Mouse (Mus musculus): ENCODE results near the gene Tuft1. TPM values are rescaled to one million over a fixed set of nuclear protein-coding genes. Genes with fewer than 3 reads are reported as not detected.
A peak's percentile ranks its signal among the peaks of the same experiment; 100 is the strongest.

The Tuft1 gene
- polyA plus RNA-seq, 1 experiment from 2014 or later, result 10.9 TPM

DNA sequence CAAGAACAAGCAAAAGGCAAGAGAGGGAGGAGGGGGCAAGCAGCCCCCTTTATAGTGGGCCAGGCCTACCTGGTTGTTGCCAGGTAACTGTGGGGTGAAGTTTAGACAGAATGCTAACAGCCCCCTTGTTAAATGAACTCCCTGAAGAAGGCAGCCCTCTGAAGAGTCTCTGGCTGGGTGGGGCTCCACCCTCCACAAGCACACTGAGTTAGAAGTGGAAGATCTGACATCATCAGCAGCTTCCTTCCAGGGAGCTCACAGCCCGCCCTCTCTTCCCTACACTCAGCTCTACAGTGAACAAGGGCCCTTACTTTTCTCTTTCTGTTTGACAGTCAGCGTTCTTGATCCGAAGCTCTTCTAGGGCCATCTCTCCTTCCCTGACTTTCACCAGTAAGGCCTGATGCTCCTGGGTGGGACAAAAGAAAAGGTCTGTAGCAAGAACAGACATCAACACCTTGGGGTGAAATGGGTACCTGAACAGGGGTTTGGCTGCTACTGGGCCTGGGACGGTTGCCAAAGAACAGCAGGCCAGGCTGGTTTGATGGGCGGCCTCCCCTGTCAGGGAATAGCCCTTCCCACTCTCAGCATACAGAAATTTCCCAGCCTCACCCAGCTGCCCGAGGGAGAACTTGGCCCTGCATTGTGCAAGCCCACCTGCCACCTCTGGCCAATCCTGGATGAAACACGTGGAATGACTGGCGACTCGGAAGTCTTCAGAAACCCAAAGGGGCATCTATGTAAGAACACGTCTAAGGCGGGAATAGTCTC is 36.7 kb downstream of the Tuft1 start:
- H3K4me1 ChIP-seq (replicated peaks), result peaks cover 37% of the 10 kb centered on the region
- peak overlapping the region; percentile 44 for H3K4me2 ChIP-seq
- no peaks in the 10 kb centered on the region for H3K9me3 ChIP-seq (replicated peaks)
- peak overlapping the region; percentile 75 for H3K27ac ChIP-seq (replicated peaks)
- ATAC-seq (ENCODE audit: insufficient read depth), result peak; percentile 57
- peaks cover 21% of the 10 kb centered on the region for H3K36me3 ChIP-seq (replicated peaks)
- WGBS (ENCODE audit: insufficient replicate concordance), result 74% methylated on average over 11 of the region's 11 CpGs
- H3K4me3 ChIP-seq (replicated peaks), result no peak overlapping the region
- no peaks in the 10 kb centered on the region for H3K27me3 ChIP-seq
- H3K9ac ChIP-seq, result peak overlapping the region; percentile 6; the same call in 1 of the 2 replicates

DNA sequence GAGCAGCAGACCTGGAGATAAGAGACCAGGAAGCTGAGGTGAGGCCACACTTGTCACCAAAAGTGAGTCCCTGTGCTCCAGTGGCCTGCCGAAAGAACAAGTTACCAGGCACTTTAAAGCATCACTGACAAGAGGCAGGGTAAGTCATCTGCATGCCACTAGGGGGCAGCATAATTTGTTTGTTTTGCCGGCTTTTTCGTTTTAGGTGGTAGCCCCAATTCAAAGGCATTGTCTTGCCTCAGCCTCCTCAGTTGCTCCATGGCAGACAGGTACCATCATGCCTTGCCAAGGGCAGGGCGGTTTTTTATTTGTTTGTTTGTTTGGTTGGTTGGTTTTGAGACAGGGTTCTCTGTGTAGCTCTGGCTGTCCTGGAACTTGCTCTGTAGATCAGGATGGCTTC is 42.0 kb downstream of the Tuft1 start:
- H3K27ac ChIP-seq (replicated peaks), result no peak overlapping the region
- no peak overlapping the region for H3K4me3 ChIP-seq (replicated peaks)
- peaks cover 20% of the 10 kb centered on the region for H3K4me1 ChIP-seq (replicated peaks)
- 31% methylated on average over 4 of the region's 4 CpGs for WGBS (ENCODE audit: insufficient replicate concordance)
- ATAC-seq (ENCODE audit: insufficient read depth), result no peak
- no peaks in the 10 kb centered on the region for H3K27me3 ChIP-seq
- H3K9ac ChIP-seq, result no peak overlapping the region
- peaks cover 35% of the 10 kb centered on the region for H3K36me3 ChIP-seq (replicated peaks)
- no peaks in the 10 kb centered on the region for H3K9me3 ChIP-seq (replicated peaks)
- no peak overlapping the region for H3K4me2 ChIP-seq

- 70% methylated on average over 7 of the region's 7 CpGs for WGBS (ENCODE audit: insufficient replicate concordance)
- Histone ChIP-seq H3K27ac (replicated peaks) (no peak overlapping the region), H3K4me1 (replicated peaks) (peaks cover 13% of the 10 kb centered on the region), H3K9ac (no peak overlapping the region), H3K9me3 (replicated peaks) (no peaks in the 10 kb centered on the region), H3K27me3 (no peaks in the 10 kb centered on the region), H3K36me3 (replicated peaks) (0 out of 2 replicates have a peak, but pooled peaks cover 18% of the 10 kb centered on the region), H3K4me3 (replicated peaks) (no peak overlapping the region), H3K4me2 (no peak overlapping the region)
- no peak for ATAC-seq (ENCODE audit: insufficient read depth)
Observed at GRCm38 (mm10) chr3:94613258-94613878, 45.3 kb downstream of the Tuft1 start.

DNA sequence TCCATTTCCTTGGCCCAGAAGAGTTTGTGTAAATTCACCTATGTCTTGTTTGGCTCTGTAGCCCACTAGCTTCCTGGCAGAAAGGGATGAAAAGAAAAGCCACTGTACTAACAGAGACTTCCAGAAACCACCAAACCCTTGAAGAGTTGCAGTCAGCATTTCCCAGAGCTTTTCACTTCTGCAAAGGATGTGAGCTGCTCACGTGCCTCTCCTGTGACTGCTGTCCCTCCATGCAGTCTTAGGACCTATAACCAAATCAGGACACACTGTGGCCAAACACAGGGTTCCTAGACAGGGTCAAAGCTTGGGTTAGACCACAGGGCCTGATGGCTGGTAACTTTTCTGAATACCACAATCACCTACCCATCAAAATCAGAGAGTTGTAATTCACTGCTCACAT is 46.4 kb downstream of the Tuft1 start:
- no peak for ATAC-seq (ENCODE audit: insufficient read depth)
- Histone ChIP-seq H3K27me3 (no peaks in the 10 kb centered on the region), H3K9me3 (replicated peaks) (no peaks in the 10 kb centered on the region), H3K4me3 (replicated peaks) (no peak overlapping the region), H3K36me3 (replicated peaks) (0 out of 2 replicates have a peak, but pooled peaks cover 18% of the 10 kb centered on the region), H3K4me2 (no peak overlapping the region), H3K27ac (replicated peaks) (no peak overlapping the region), H3K9ac (no peak overlapping the region), H3K4me1 (replicated peaks) (peaks cover 9% of the 10 kb centered on the region)
- 58% methylated on average over 1 of the region's 1 CpGs for WGBS (ENCODE audit: insufficient replicate concordance)

GRCm38 (mm10) chr3:94611834-94612233 is 46.8 kb downstream of the Tuft1 start:
- Histone ChIP-seq H3K4me1 (replicated peaks) (peaks cover 7% of the 10 kb centered on the region), H3K9ac (no peak overlapping the region), H3K4me3 (replicated peaks) (no peak overlapping the region), H3K9me3 (replicated peaks) (no peaks in the 10 kb centered on the region), H3K36me3 (replicated peaks) (0 out of 2 replicates have a peak, but pooled peaks cover 18% of the 10 kb centered on the region), H3K27ac (replicated peaks) (no peak overlapping the region), H3K27me3 (no peaks in the 10 kb centered on the region), H3K4me2 (no peak overlapping the region)
- no peak for ATAC-seq (ENCODE audit: insufficient read depth)
- WGBS (ENCODE audit: insufficient replicate concordance), result 72% methylated on average over 5 of the region's 5 CpGs

DNA sequence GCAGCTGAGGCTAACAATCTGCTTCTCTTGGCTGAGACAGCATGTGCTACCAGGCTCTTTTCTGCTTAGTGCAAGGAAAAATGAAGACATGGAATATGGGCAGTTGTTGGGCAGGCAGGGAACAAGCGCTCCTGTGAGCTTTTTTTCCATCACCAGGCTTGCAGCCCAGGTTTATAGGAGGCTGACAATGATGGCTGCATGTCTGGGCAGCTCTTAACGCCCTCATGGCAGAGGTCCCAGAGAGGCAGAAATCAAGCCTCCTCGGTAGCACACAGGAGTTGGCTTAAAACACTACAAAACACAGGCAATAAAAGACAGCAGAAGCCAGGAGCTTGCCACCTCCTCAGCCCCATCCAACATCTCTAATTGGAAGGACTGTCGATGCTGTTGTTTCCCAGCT is 47.3 kb downstream of the Tuft1 start:
- Histone ChIP-seq H3K4me1 (replicated peaks) (peaks cover 6% of the 10 kb centered on the region), H3K4me3 (replicated peaks) (no peak overlapping the region), H3K9ac (no peak overlapping the region), H3K36me3 (replicated peaks) (0 out of 2 replicates have a peak, but pooled peaks cover 18% of the 10 kb centered on the region), H3K4me2 (no peak overlapping the region), H3K27me3 (no peaks in the 10 kb centered on the region), H3K9me3 (replicated peaks) (no peaks in the 10 kb centered on the region), H3K27ac (replicated peaks) (no peak overlapping the region)
- 61% methylated on average over 4 of the region's 4 CpGs for WGBS (ENCODE audit: insufficient replicate concordance)
- no peak for ATAC-seq (ENCODE audit: insufficient read depth)

DNA sequence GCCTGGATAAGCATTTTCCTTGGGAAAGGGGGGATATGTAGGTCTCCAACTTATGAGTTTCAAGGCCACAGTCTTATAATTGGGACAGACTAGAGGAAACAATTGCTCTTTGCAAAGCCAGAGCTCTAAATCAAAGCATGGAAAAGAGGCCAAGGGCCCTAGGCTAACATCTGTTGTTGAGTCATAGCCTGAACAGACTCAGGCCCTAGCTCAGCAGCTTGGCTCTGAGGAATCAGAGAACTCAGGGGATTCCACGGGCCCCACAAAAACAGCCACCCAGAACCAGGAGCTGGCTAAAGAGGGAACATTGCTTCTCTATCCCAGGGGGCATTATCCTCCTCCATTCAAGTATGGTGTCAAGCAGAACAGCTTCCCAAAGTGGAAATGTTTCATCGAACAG is 48.1 kb downstream of the Tuft1 start:
- Histone ChIP-seq H3K27me3 (no peaks in the 10 kb centered on the region), H3K4me2 (no peak overlapping the region), H3K27ac (replicated peaks) (no peak overlapping the region), H3K4me1 (replicated peaks) (peaks cover 6% of the 10 kb centered on the region), H3K36me3 (replicated peaks) (0 out of 2 replicates have a peak, but pooled peaks cover 13% of the 10 kb centered on the region), H3K9me3 (replicated peaks) (no peaks in the 10 kb centered on the region), H3K4me3 (replicated peaks) (no peak overlapping the region), H3K9ac (no peak overlapping the region)
- no peak for ATAC-seq (ENCODE audit: insufficient read depth)
- WGBS (ENCODE audit: insufficient replicate concordance), result 64% methylated on average over 2 of the region's 2 CpGs

- no peak overlapping the region for H3K4me2 ChIP-seq
- peaks cover 6% of the 10 kb centered on the region for H3K4me1 ChIP-seq (replicated peaks)
- H3K27me3 ChIP-seq, result no peaks in the 10 kb centered on the region
- H3K9me3 ChIP-seq (replicated peaks), result no peaks in the 10 kb centered on the region
- H3K27ac ChIP-seq (replicated peaks), result no peak overlapping the region
- no peak overlapping the region for H3K9ac ChIP-seq
- ATAC-seq (ENCODE audit: insufficient read depth), result no peak
- 40% methylated on average over 3 of the region's 3 CpGs for WGBS (ENCODE audit: insufficient replicate concordance)
- no peak overlapping the region for H3K4me3 ChIP-seq (replicated peaks)
- H3K36me3 ChIP-seq (replicated peaks), result 0 out of 2 replicates have a peak, but pooled peaks cover 6% of the 10 kb centered on the region
Observed at GRCm38 (mm10) chr3:94609621-94610020, 49.1 kb downstream of the Tuft1 start.

DNA sequence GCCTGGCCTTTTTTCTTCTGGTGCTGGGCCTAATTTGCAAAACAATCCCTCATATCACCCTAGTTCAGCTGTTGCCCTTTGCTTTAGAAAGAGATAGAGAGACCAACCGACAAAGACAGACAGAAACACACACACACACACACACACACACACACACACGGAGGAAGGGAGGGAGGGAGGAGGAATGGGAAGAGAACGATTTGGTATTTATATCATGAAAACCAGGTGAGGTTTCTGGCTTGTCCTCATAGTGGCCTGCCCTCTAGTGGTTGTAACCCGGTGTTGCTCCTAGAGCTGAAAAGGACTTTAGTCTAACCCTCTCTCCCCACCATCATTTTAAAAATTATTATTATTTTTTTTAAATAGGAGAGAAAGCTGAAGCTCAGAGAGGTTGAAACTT is 56.7 kb downstream of the Tuft1 start:
- Histone ChIP-seq H3K27me3 (no peaks in the 10 kb centered on the region), H3K9me3 (replicated peaks) (no peaks in the 10 kb centered on the region), H3K9ac (no peak overlapping the region), H3K4me1 (replicated peaks) (peaks cover 10% of the 10 kb centered on the region), H3K4me2 (no peak overlapping the region), H3K36me3 (replicated peaks) (no peaks in the 10 kb centered on the region), H3K4me3 (replicated peaks) (no peak overlapping the region), H3K27ac (replicated peaks) (no peak overlapping the region)
- 2% methylated on average over 4 of the region's 4 CpGs for WGBS (ENCODE audit: insufficient replicate concordance)
- no peak for ATAC-seq (ENCODE audit: insufficient read depth)

GRCm38 (mm10) chr3:94597224-94597779 is 61.4 kb downstream of the Tuft1 start:
- ATAC-seq (ENCODE audit: insufficient read depth), result peak; percentile 57
- H3K36me3 ChIP-seq (replicated peaks), result no peaks in the 10 kb centered on the region
- no peak overlapping the region for H3K4me2 ChIP-seq
- H3K9me3 ChIP-seq (replicated peaks), result no peaks in the 10 kb centered on the region
- H3K27me3 ChIP-seq, result no peaks in the 10 kb centered on the region
- no peak overlapping the region for H3K27ac ChIP-seq (replicated peaks)
- 23% methylated on average over 3 of the region's 3 CpGs for WGBS (ENCODE audit: insufficient replicate concordance)
- H3K4me3 ChIP-seq (replicated peaks), result no peak overlapping the region
- H3K4me1 ChIP-seq (replicated peaks), result peaks cover 10% of the 10 kb centered on the region
- no peak overlapping the region for H3K9ac ChIP-seq

- no peak overlapping the region for H3K27ac ChIP-seq (replicated peaks)
- no peak for ATAC-seq (ENCODE audit: insufficient read depth)
- no peaks in the 10 kb centered on the region for H3K36me3 ChIP-seq (replicated peaks)
- no peak overlapping the region for H3K9ac ChIP-seq
- H3K9me3 ChIP-seq (replicated peaks), result no peaks in the 10 kb centered on the region
- H3K27me3 ChIP-seq, result no peaks in the 10 kb centered on the region
- no peak overlapping the region for H3K4me3 ChIP-seq (replicated peaks)
- WGBS (ENCODE audit: insufficient replicate concordance), result 58% methylated on average over 6 of the region's 6 CpGs
- no peak overlapping the region for H3K4me2 ChIP-seq
- H3K4me1 ChIP-seq (replicated peaks), result peaks cover 10% of the 10 kb centered on the region
Observed at GRCm38 (mm10) chr3:94595871-94596287, 62.8 kb downstream of the Tuft1 start.

Measured in liver, embryonic 15.5 days (tissue).